Mouse (Mus musculus): ENCODE data around the gene Sde2. TPM values are rescaled to one million over a fixed set of nuclear protein-coding genes. Genes with fewer than 3 reads are reported as not detected.

Sde2 gene
- total RNA-seq, 2 experiments from 2014 or later, result 23.4 to 24.5 TPM

DNA sequence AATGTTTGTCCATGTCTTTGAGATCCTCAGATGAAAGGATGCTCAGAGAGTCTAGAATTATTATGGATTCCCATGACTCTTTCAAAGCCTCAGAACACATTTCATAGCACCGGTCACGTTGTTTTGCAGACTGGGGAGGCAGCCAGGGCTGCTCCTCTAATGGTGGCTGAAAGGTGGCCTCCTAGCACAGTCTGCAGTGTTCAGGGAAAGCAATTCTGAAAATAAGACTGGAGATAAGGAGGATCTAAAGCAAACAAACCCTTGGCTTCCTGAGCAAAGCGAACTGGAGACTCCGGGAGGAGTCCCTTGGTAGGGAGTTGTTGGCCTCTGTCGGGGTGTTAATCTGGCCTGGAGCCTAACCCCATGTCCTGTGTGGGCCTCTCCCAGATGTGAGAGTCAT, 13.7 kb upstream of the Sde2 start:
- no peak for TF ChIP-seq CTCF (IDR thresholded peaks at IDR 0.05)
- DNase-seq (ENCODE audit: extremely low spot score in 1 of 2, low spot score in 2 of 2), result no peak
- no peak overlapping the region for H3K4me3 ChIP-seq
- no peak overlapping the region for H3K27ac ChIP-seq
- intact Hi-C loops (cut with DNase I), result no loop called here

DNA sequence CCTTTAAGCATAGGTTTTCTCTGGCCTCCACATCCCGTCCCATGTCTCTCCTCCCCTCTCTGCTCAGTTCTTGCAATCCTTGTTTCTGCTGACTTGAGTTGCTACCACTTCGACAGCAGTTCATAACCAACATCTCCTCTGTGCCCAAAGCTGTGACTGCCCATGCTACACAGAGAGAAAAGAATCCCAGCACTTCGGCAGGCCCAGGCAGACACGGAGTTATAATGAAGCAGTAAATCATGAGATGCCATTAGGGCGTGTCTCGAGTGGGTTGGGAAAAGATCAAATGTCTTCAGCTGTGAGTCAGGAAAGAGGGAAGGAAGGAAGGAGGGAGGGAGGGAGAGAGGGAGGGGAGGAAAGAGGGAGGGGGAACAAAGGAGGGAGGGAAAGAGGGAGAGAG, 12.9 kb upstream of the Sde2 start:
- no peak for DNase-seq (ENCODE audit: extremely low spot score in 1 of 2, low spot score in 2 of 2)
- TF ChIP-seq CTCF (IDR thresholded peaks at IDR 0.05), result no peak
- no peak overlapping the region for H3K4me3 ChIP-seq
- no peak overlapping the region for H3K27ac ChIP-seq
- intact Hi-C loops (cut with DNase I), result no loop called here

DNA sequence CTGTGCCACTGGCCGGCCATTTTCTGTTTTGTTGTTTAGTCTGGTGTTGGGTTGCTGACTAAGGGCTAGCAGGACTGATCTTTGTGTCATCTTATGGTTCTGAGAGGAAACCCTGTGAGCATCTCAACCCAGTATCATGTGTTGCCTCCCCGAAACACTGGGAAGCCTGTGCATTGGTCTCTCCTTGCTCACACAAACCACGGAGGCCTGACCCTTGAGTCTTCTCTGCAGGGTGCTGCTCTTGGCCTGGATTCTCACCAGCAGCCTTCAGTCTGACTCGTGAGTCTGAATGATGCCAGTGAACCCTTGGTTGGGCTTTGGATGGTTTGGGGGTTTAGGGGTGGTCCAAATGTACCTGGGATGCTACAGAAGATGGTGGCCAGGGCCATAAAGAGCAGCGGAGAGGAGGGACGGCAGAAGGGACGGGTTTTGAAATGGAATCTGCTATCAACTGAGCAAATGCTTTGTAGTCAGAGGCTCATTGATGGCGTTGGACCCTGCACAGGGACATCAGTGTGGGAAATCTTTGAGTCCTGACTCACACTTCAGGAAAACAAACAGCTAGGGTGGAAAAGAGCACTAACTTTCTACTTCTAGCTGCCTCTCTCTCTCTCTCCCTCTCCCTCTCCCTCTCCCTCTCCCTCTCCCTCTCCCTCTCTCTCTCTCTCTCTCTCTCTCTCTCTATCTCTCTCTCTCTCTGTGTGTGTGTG, 11.6 kb upstream of the Sde2 start:
- Histone ChIP-seq H3K4me3 (no peak overlapping the region), H3K27ac (no peak overlapping the region)
- no peak for DNase-seq (ENCODE audit: extremely low spot score in 1 of 2, low spot score in 2 of 2)
- intact Hi-C loops (cut with DNase I), result no loop called here
- TF ChIP-seq CTCF (IDR thresholded peaks at IDR 0.05), result no peak

DNA sequence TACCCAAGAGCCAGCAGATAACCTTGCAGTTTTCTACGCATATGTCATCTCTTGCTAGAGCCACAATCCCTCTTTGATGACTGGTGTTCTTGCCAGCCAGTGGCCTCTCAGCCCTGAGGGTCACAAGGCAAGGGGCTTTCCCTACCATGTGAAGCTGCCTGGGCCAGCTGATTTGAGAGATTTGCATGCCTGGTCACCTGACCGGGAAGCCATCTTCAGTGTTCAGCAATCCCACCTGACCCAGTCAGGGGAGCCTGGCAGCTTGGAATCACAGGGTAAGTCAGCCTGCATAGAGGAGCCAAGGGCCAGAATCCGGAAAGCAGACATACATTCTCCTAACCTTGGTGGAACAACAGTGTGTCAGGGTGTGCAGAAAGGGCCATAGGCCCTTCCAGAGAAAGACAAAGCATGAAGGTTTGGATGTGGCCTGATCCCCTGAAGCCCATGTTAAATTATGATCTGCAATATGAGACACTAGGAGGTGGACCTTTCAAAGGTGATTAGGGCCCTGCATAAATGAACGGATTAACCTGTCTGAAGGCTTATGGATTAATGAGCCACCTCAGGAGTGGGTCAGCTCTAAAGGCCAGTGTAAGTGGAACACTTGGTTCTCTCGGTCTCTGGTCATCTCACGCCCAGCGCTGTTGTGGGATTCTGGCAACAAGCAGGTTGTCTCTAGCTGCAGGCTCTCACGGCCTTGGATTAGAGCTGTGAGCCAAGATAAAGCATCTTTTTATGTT, 9.2 kb upstream of the Sde2 start:
- DNase-seq (ENCODE audit: extremely low spot score in 1 of 2, low spot score in 2 of 2), result no peak
- intact Hi-C loops (cut with DNase I), result no loop called here
- no peak overlapping the region for H3K4me3 ChIP-seq

DNA sequence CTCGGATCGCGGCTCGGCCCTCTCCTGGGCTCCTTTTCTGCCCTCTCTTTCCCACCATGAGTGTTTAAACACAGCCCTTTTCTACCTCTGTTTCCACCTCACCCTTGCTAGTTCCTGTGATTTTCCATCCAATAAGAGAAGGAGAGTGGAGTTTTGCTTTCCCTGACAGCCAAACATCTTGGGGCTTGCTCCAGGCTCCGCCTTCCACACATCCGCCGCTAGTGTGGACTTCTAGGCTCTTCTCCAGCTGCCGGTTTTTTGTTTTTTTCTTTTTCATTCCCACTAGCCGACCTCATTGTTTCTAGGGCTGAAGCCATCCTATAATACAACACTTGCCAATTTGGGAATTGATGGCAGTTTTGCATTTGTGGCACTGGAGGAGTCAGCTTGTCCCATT, 2.8 kb upstream of the Sde2 start:
- peak; percentile 39 to 63 for DNase-seq (ENCODE audit: extremely low spot score in 1 of 2, low spot score in 2 of 2)
- Histone ChIP-seq H3K27ac (peak overlapping the region; percentile 99), H3K4me3 (peak overlapping the region; percentile 42)
- intact Hi-C loops (cut with DNase I), result no loop called here
- TF ChIP-seq CTCF (IDR thresholded peaks at IDR 0.05), result no peak; the same call in 1 of the 2 replicates

More for the DNA sequence above, 9.2 kb upstream of the Sde2 start:
- TF ChIP-seq CTCF (IDR thresholded peaks at IDR 0.05), result no peak
- H3K27ac ChIP-seq, result no peak overlapping the region

DNA sequence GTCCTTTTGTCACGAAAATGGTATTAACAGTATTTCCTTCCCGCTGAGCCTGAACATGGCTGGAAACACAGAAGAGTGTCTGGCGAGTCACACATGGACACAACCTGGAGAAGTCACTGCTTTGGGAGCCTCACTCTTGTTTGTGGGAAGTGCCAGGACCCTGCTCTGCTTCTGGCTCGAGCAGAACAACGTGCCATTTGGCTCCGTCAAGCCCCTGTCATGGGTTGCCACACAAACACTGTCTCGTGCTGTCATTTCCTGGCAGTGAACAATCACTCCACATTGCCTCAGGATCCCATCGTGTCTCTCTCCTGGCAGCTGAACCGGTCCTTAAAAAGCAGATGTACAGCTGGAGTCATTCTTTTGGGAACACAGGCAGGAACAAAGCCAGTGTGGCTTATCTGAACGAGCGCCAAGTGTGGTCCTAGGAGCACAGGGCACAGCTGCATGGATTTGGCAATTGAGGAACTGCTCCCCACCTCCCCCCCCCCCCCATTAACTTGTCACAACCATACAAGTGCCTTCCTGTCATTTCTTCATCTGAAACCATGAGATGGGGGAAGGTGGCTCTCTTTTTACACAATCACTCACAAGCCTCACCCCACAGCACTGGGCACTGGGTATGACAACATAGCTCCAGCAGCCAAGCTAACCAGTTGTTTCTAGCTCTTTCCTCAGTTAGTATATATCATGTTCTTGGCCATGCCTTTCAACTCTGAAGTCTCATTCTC, 2.3 kb upstream of the Sde2 start:
- DNase-seq (ENCODE audit: extremely low spot score in 1 of 2, low spot score in 2 of 2), result peak; percentile 29 to 30
- Histone ChIP-seq H3K4me3 (peak overlapping the region; percentile 42), H3K27ac (peak overlapping the region; percentile 99)
- no peak for TF ChIP-seq CTCF (IDR thresholded peaks at IDR 0.05)
- intact Hi-C loops (cut with DNase I), result no loop called here

DNA sequence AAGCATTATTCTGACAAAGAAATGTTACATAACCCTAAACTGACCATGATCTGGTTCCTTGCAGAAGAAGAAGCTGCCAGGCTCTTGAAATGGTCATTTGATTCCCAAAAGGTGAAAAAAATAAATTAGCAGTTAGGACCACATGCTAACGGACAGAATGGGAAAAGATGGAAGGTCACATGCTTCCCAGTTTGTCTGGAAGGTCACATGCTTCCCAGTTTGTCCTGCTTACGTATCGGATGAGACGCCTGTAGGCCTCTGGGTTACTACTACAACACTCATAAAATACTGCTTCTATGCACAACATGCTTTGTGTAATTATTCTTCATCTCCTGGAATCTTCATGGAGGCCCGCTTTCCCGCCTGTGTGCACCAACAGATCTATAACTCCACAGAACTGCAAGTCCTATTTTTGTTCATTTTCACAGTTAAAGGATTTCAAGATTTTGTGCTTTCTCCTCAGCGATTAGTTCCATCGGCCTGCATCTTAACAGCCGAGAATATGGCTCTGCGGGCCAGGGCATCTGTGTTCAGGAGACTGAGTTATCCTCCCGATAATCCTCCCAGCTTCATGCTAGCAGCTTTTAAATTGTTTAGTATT, 1.1 kb upstream of the Sde2 start:
- no peak for TF ChIP-seq CTCF (IDR thresholded peaks at IDR 0.05)
- H3K27ac ChIP-seq, result peak overlapping the region; percentile 99
- DNase-seq (ENCODE audit: extremely low spot score in 1 of 2, low spot score in 2 of 2), result no peak
- intact Hi-C loops (cut with DNase I), result loop anchor here (1.0 kb wide), 1 partner anchor 36 kb away; the partner anchor contains the start of gene H3f3a
- H3K4me3 ChIP-seq, result peak overlapping the region; percentile 88

DNA sequence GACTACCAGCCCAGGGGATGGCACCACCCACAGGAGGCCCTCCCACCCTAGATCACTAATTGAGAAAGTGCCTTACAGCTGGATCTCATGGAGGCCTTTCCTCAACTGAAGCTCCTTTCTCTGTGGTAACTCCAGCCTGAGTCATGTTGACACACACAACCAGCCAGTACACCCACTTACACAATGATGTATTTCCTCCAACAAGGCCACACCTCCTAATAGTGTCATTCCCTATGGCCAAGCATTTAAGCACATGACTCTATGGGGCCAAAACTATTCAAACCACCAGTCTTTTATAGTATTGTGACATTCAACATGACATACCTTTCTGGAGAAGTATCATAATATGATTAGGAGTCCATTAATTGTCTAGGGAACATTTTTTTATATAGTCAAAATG, 7.8 kb downstream of the Sde2 start:
- TF ChIP-seq CTCF (IDR thresholded peaks at IDR 0.05), result no peak
- DNase-seq (ENCODE audit: extremely low spot score in 1 of 2, low spot score in 2 of 2), result no peak
- no peak overlapping the region for H3K27ac ChIP-seq
- intact Hi-C loops (cut with DNase I), result no loop called here
- H3K4me3 ChIP-seq, result no peak overlapping the region

DNA sequence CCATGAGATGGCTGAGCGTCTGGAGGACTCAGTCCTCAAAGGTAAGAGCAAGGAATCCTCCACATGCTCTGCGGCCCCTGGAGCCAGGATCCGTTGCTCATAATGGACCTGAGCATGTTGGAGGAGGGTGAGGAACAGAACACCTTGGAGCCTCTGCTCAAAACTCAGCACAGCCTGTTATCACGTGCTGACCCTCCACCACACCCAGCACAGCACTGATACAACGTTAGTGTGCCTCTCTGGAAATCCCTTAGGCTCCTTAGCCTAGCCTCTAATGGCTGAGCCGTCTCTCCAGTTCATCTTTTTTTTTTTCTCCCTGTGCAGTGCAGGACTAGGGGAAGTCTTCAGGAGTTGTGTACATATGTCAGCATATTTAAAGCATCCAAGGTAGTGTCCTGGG, 9.1 kb downstream of the Sde2 start:
- no peak for DNase-seq (ENCODE audit: extremely low spot score in 1 of 2, low spot score in 2 of 2)
- no peak for TF ChIP-seq CTCF (IDR thresholded peaks at IDR 0.05)
- intact Hi-C loops (cut with DNase I), result no loop called here
- H3K4me3 ChIP-seq, result no peak overlapping the region
- no peak overlapping the region for H3K27ac ChIP-seq

DNA sequence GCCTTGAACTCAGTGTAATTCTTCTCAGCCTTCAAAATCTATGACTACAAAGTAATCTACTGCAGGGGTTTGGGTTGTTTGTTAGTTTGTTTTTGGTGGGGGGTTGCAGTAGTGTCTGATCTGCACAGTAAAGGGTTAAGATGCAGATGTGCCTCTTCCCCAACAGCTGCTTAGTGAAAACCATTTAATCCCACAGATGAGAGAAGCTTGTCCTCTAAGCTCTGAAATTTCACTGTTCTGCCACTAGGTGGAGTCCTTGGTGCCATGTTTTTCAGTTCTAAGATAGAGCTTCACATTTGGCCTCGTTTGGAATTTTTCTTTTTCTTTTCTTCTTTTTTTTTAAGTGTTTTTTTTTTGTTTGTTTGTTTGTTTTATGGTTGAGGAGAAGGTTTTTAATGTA, 12.7 kb downstream of the Sde2 start:
- H3K4me3 ChIP-seq, result no peak overlapping the region
- peak; percentile 87 for TF ChIP-seq CTCF (IDR thresholded peaks at IDR 0.05)
- DNase-seq (ENCODE audit: extremely low spot score in 1 of 2, low spot score in 2 of 2), result no peak
- no peak overlapping the region for H3K27ac ChIP-seq
- intact Hi-C loops (cut with DNase I), result no loop called here

DNA sequence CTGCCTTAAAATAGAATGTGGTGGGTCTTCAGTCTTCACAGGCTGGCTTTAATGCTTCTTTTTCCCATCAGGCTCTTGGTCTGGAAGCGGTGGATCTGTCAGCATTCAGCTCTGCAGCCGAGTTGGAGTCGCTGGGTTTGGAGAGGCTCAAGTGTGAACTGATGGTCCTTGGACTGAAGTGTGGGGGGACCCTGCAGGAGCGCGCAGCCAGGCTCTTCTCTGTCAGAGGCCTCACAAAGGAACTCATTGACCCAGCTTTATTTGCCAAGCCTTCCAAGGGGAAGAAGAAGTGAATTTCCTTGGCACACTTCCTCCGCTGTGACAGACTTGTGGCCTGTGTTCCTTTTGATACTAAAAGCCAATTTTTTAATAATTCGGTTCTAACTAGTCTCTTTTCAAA, 15.1 kb downstream of the Sde2 start:
- Histone ChIP-seq H3K4me3 (no peak overlapping the region), H3K27ac (no peak overlapping the region)
- intact Hi-C loops (cut with DNase I), result no loop called here
- no peak for TF ChIP-seq CTCF (IDR thresholded peaks at IDR 0.05)
- DNase-seq (ENCODE audit: extremely low spot score in 1 of 2, low spot score in 2 of 2), result no peak
